Mouse (Mus musculus) thymus, adult 18-20 months (tissue): ENCODE measurements around the gene Olfr549.

Experiments used
- DNase-seq, 2 experiments: peaks; one replicate each; pipeline ENCODE4 v3.0.0; 2022; ENCODE audit warnings: mixed read lengths in 2 of 2

Olfr549 gene

GRCm38 (mm10) chr7:102597378-102598031, 47.8 kb downstream of the Olfr549 start, which contains the start of gene Olfr552:
TSS of gene Olfr552 (plus strand) at chr7:102597770.
- DNase-seq: no peak
